In the genomic region with DNA sequence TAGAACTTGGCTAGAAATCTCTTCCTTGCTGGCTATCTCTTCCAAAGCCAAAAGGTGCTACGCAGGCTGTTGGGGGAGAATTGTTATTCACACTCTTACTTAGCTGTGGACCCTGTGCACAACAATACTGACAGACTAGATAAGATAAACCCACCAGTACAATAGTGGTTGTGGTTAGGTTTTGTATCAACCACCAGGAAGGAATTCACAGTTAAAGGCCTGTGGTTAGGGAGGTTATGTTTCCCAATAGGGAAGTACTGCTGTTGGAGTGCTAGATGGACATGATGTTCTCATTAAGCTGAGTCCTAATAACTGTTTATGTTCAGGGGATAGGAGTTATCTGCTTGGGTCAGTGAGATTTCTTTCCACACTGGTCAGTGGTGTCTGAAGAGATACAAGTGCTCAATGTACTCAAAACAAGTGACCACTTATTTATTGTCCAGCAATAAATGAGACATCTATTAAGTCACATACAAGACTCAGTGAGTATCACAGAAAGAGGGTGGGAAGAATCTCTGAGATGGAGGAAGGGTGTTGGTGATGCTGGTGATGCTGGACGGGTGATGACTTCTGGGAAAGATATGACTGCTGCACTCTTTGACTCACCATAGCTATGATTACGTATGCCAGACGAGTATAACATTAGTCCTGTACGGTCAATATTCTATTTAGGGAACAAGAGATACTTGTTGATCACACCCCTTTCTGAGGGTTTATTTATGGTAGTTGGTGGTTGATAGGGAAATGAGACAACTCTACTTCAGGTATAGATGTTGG, we compare ENCODE assay signal across 9 mouse cellular contexts. TPM values are rescaled to one million over a fixed set of nuclear protein-coding genes. Genes with fewer than 3 reads are reported as not detected.
"Had no signal": no experiment of that assay in that cellular context is flagged by ENCODE, and none has a peak within 500 bp of the region (broad histone marks: within the 10 kb centered on the region; RNA-seq: fewer than 3 reads in every experiment).

No protein-coding gene starts in this region.

RNA-seq across cellular contexts. Expression of a gene that starts 12.6 kb away (rescaled TPM):
- polyA plus RNA-seq: midbrain, embryonic 10.5 days; midbrain, embryonic 12.5 days; midbrain, embryonic 14.5 days; midbrain, embryonic 16.5 days; neural tube, embryonic 14.5 days had no signal

RNA-seq across cellular contexts. Expression of a gene that starts 45.8 kb away (rescaled TPM):
- polyA plus RNA-seq: liver, embryonic 14.5 days; lung, embryonic 15.5 days; lung, postnatal 0 days; midbrain, embryonic 10.5 days; midbrain, embryonic 12.5 days; midbrain, embryonic 14.5 days; neural tube, embryonic 12.5 days; neural tube, embryonic 14.5 days had no signal
